Mouse (Mus musculus) left cerebral cortex, postnatal 10 days (tissue): ENCODE measurements around the gene Plagl1. TPM values are rescaled to one million over a fixed set of nuclear protein-coding genes. Genes with fewer than 3 reads are reported as not detected.

Experiments used
- DNase-seq, 2 experiments: peaks; one replicate each; pipeline ENCODE4 v3.0.0; 2021 to 2022; ENCODE audit warnings: low spot score in 2 of 2, mixed read lengths in 1 of 2; ENCODE audit errors: extremely low spot score in 1 of 2
- intact Hi-C: fragments of 180-260 bp; cut with DNase I; formaldehyde crosslinking; loops from one replicate; pipeline ENCODE4 v1.15.1; 2025
- total RNA-seq, 2 experiments: library from RNA; stranded (reverse); gene quantifications; 2 replicates each; pipeline ENCODE4 v1.2.3; 2021

Gene Plagl1
- total RNA-seq, 2 experiments from 2014 or later = 17.4 to 22.9 TPM

- intact Hi-C loops = no loop called here
- no peak for DNase-seq
Measured at GRCm38 (mm10) chr10:13172798-13173221, 112.5 kb downstream of the Plagl1 start.

DNA sequence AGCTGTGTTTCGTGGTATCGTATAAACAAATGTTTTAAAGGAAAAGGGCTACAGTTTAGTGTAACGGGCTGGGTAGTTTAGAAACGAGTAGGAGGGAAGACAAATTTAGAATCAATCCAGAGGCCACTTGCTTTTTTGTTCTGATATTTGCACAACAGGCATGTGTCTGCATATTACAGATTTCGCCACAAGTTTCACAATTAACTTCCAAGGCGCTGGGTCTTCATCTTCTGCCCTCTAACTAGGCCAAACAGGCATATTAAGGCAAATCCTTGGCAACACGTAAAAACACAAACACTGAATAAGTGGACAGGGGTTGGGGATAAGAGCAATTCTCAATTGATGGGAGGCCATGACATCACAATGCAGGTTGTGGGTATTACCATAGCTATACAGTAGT is 115.6 kb downstream of the Plagl1 start:
- intact Hi-C loops = no loop called here
- no peak for DNase-seq

- intact Hi-C loops = no loop called here
- no peak for DNase-seq
Measured at GRCm38 (mm10) chr10:13177973-13178624, 117.8 kb downstream of the Plagl1 start, which contains the start of gene Zc2hc1b. Gene Zc2hc1b, minus strand, starts transcription at chr10:13178023.

DNA sequence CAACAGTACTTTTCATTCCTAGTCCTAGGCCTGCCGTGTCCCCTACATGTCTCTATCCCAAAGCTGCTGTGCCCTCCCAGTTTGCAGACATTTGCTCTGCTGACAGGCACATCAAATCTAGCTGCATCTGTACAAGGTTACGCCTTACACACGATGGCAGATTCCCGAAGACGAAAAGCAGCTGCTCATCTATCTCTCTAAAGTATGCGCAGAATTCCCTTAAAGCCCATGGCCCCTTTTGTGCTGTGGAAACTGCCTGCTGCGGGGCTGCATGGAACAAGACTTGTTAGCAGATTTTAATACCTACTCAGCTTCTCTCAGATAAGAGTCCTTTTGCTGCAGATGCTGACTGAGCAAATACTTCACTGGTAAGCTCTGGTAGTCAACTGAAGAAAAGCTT is 119.9 kb downstream of the Plagl1 start:
- DNase-seq = no peak
- intact Hi-C loops = loop anchor here (10.0 kb wide), 1 partner anchor 345 kb away; no protein-coding TSS in a partner anchor

Other genes starting within 250 kb of the Plagl1 start
- 10 to 100 TPM; 41.5 to 42.8 TPM for gene Utrn, start 191.1 kb upstream of the Plagl1 start, total RNA-seq
- gene Stx11, start 96.2 kb upstream of the Plagl1 start, total RNA-seq = 1 to 10 TPM in 1 of 2 experiments, under 1 TPM in 1; 0.32 to 1.2 TPM
- gene Sf3b5, start 55.2 kb upstream of the Plagl1 start, total RNA-seq = 1 to 10 TPM; 7.8 to 8.8 TPM
- not detected for gene Zc2hc1b, start 117.5 kb downstream of the Plagl1 start, total RNA-seq
- gene Ltv1, start 132.7 kb downstream of the Plagl1 start, total RNA-seq = 10 to 100 TPM; 20.5 to 23.2 TPM